Mouse (Mus musculus): ENCODE results near the gene Plxnd1.

Gene Plxnd1

GRCm38 (mm10) chr6:115998758-115999157 is 4.0 kb upstream of the Plxnd1 start:
- DNase-seq: no peak

- no peak for DNase-seq
These were observed 3.0 kb upstream of the Plxnd1 start for GRCm38 (mm10) chr6:115997726-115998311.

- DNase-seq: peak; percentile 77
These were observed 1.5 kb upstream of the Plxnd1 start for GRCm38 (mm10) chr6:115996171-115996851.

GRCm38 (mm10) chr6:115995531-115995941 is 731 bp upstream of the Plxnd1 start:
- peak; percentile 51 for DNase-seq

GRCm38 (mm10) chr6:115994146-115994876 is 494 bp downstream of the Plxnd1 start:
- DNase-seq: no peak

GRCm38 (mm10) chr6:115993463-115994145 is 1.2 kb downstream of the Plxnd1 start:
- DNase-seq: peak; percentile 61

DNA sequence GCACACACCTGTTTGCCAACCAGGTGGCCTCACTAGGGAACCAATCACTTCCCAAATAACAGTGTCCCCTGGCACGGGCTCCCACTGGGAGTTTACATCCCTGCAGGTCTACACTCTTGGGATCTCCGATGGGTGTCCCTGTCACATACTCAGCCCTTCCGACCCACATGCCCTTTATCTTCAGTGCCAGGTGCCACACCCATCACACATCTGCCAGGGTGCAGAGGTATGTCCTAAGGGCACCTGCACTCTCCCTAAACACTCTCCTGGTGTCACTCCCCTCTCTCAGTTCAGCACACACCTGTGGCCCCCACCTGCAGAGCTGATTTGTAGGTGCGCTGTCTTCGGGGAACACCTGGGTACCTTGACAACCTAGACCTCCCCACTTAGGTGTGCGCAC is 1.8 kb downstream of the Plxnd1 start:
- peak; percentile 46 for DNase-seq

- DNase-seq: peak; percentile 42
These were observed 2.8 kb downstream of the Plxnd1 start for GRCm38 (mm10) chr6:115991881-115992620.

- peak; percentile 43 for DNase-seq
These were observed 3.5 kb downstream of the Plxnd1 start for GRCm38 (mm10) chr6:115991108-115991880.

DNA sequence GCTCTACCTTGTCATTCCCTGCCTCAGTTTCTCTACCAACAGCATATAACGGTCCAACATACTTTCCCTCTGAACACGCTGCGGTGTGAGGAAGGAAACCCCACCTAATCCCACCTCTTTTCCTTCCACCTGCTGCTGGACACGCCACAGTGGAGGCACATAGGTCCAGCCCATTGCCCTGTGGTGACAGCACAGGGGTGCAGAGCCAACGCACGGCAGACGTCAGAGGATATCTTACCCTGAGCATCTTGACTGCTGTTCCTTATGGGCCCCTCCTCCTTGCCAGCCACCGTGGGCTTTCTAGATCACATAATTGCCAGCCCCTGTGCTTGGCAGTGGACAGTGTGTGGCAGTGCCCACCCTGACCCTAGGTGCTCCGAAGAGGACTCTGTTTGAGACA is 4.3 kb downstream of the Plxnd1 start:
- DNase-seq: peak; percentile 45

DNA sequence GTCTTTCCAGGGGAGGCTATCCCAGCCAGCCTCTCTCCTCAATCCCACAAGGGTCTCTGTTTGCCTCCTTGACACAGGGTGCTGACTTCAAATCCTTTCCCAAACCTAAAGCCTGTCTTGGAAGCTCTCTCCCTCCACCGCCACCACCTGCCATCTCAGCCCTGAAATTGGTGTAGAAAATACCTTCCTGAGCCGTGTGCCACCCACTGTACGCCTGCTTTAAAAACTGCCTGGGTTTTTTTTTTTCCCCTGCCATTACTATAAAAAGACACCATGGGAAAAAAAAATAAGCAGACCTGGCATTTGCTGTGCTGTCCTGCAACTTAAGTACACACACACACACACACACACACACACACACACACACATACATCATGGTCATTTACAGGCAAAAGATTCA is 4.7 kb downstream of the Plxnd1 start:
- DNase-seq: no peak

- DNase-seq: peak; percentile 86
These were observed 5.2 kb downstream of the Plxnd1 start for GRCm38 (mm10) chr6:115989607-115990006.

- DNase-seq: no peak
These were observed 5.8 kb downstream of the Plxnd1 start for GRCm38 (mm10) chr6:115989032-115989431.

- DNase-seq: no peak
These were observed 7.6 kb downstream of the Plxnd1 start for GRCm38 (mm10) chr6:115987096-115987747.

GRCm38 (mm10) chr6:115986472-115987095 is 8.2 kb downstream of the Plxnd1 start:
- DNase-seq: peak; percentile 29

DNA sequence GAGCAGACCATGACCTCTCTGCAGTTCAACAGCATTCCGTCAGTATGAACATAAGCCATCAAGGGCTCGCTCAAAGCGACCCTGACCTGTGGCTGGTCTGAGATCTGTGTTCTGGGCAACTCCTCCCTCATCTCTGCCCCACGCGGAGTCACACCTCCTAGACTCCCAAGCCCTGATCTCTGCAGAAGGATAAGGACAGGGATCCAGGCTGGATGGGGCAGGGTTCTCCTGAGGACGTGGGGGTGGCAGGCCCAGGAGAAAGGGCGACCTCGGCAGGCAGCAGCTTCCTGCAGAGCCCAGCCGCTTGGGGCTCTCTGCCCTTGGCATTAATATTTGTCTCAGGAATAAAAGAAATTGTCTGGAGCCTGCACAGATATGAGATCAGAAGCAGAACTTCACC is 9.2 kb downstream of the Plxnd1 start:
- DNase-seq: no peak

GRCm38 (mm10) chr6:115984580-115984979 is 10.2 kb downstream of the Plxnd1 start:
- no peak for DNase-seq

- DNase-seq: no peak
These were observed 11.3 kb downstream of the Plxnd1 start for GRCm38 (mm10) chr6:115983306-115984038.

DNA sequence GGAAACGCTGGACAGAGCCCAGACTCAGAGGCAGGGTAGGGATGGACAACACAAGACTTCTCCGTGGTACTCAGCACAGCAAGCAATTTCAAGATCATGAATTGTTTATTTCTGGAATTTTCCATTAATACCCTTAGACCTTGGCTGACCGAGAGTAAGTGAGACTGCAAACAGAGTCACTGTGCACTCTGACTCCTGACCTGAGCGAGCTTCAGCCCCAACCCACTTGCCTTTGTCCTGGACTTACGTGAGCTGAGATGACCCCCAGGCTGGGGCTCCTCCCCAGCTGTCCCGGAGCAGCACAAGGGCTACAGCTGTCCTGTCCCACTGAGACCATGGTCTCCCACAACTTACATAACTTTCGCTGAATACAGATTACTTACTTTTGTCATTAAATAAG is 11.9 kb downstream of the Plxnd1 start:
- no peak for DNase-seq

DNA sequence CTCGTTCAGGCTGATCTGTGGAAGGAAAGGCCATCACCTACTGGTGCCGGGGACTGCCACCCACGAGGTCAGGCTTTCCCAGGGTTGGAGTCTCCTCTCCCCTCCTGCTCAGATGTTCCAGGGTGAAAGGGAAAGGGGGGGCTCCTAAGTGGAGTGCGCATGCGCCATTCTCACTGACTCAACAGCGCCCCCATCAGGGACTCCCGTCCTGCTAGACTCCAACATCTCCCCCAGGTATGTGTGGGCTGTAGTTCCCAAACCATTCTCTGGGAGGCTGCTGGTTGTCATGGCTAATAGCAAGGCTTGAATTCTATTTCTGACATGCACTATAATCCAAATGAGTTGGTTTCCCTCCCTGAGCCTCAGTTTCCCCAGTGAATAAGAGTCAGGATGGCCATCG is 16.2 kb downstream of the Plxnd1 start:
- DNase-seq: no peak
